ENCODE assay signal across 22 mouse cellular contexts in the genomic region with DNA sequence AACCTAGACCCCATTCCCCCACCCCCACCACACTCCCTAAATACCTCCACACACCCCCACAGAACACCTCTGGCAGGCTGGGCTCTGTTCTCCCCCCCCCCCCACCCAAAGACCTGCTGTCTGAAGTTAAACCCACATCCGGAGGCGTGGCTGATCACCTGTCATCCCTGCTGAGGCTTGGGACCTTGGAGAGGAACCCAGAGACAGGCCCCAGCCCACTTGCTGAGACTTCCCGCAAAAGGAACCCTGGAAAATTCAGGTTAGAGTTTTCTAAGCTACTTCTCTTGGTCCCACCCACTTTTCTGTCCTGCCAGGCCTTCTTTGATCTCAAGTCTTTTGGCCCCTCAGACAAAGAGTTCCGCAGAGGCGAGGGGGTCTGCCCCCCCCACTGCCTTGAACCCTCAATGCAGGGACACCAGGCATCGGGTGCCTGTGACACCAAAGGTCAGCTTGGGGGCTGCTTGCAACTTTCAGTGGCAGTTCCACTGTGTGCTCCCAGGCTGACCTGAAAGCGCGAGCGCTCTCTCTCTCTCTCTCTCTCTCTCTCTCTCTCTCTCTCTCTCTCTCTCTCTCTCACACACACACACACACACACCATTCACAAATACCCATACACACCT. TPM values are rescaled to one million over a fixed set of nuclear protein-coding genes. Genes with fewer than 3 reads are reported as not detected.
A peak's percentile ranks its signal among the peaks of the same experiment; 100 is the strongest.
DNase-seq lines count a peak whose midpoint lies in the region; ATAC-seq and TF ChIP-seq lines count a peak whose summit lies in the region.
"Had no signal": no experiment of that assay in that cellular context is flagged by ENCODE, and none has a peak within 500 bp of the region (broad histone marks: within the 10 kb centered on the region; RNA-seq: fewer than 3 reads in every experiment).

No protein-coding gene starts in this region.

- peak; percentile 58 for DNase-seq in midbrain, embryonic 10.5 days (ENCODE audit: low spot score)
- no peak for DNase-seq in midbrain, postnatal 0 days (ENCODE audit: low spot score)
- DNase-seq in embryonic facial prominence, embryonic 10.5 days (ENCODE audit: low spot score): peak; percentile 38
- DNase-seq in naive thymus-derived CD4-positive, alpha-beta T cell, adult 2 months (ENCODE audit: low read depth): peak; percentile 63
- peak; percentile 69 to 76 for DNase-seq in thymus, postnatal 36 days
- no peak for DNase-seq in heart, adult 8-10 months (ENCODE audit: low spot score)
- no peak for DNase-seq in cerebellum, postnatal 25 days
- DNase-seq: adrenal gland, postnatal 36 days; cerebellum, adult 9-10 months; forebrain, postnatal 0 days; gastrocnemius, adult 2 months; heart, postnatal 36 days; kidney, adult 8-10 months; kidney, postnatal 25 days; layer of hippocampus, adult 9-11 months; lung, embryonic 14.5 days; lung, postnatal 4 days; right cerebral cortex, postnatal 25 days had no signal

- TF ChIP-seq CTCF in midbrain, postnatal 0 days (IDR thresholded peaks at IDR 0.05): no peak

- no peak overlapping the region for H3K9ac ChIP-seq in midbrain, postnatal 0 days (replicated peaks; ENCODE audit: low read length, poor library complexity, severe bottlenecking)
- H3K9ac ChIP-seq: forebrain, postnatal 0 days; heart, embryonic 13.5 days; liver, embryonic 12.5 days; lung, embryonic 14.5 days had no signal

- WGBS in midbrain, embryonic 10.5 days: 2% methylated on average over 9 of the region's 9 CpGs
- 15% methylated on average over 9 of the region's 9 CpGs for WGBS in midbrain, postnatal 0 days
- 3% methylated on average over 9 of the region's 9 CpGs for WGBS in embryonic facial prominence, embryonic 10.5 days

- peak overlapping the region; percentile 73 for H3K27ac ChIP-seq in midbrain, embryonic 10.5 days (replicated peaks)
- H3K27ac ChIP-seq in midbrain, postnatal 0 days (ENCODE audit: low read depth, low read length): no peak overlapping the region
- H3K27ac ChIP-seq in embryonic facial prominence, embryonic 10.5 days (replicated peaks): no peak overlapping the region
- H3K27ac ChIP-seq: gastrocnemius, adult 2 months; heart, embryonic 13.5 days; liver, embryonic 12.5 days; stomach, postnatal 0 days had no signal

- peak overlapping the region; percentile 37 for H3K4me3 ChIP-seq in midbrain, embryonic 10.5 days
- no peak overlapping the region for H3K4me3 ChIP-seq in midbrain, postnatal 0 days (ENCODE audit: low read depth, low read length)
- H3K4me3 ChIP-seq in embryonic facial prominence, embryonic 10.5 days: peak overlapping the region; percentile 21; the same call in 1 of the 2 replicates
- H3K4me3 ChIP-seq: gastrocnemius, adult 2 months; heart, embryonic 13.5 days; liver, embryonic 12.5 days had no signal

- H3K36me3 ChIP-seq in midbrain, embryonic 10.5 days: 0 out of 2 replicates have a peak, but pooled peaks cover 9% of the 10 kb centered on the region
- no peaks in the 10 kb centered on the region for H3K36me3 ChIP-seq in midbrain, postnatal 0 days (ENCODE audit: insufficient read depth, low read length)
- H3K36me3 ChIP-seq in embryonic facial prominence, embryonic 10.5 days (replicated peaks): no peaks in the 10 kb centered on the region
- H3K36me3 ChIP-seq: heart, embryonic 13.5 days; liver, embryonic 12.5 days had no signal

- peaks cover 100% of the 10 kb centered on the region for H3K27me3 ChIP-seq in midbrain, embryonic 10.5 days (ENCODE audit: low read depth, poor library complexity, severe bottlenecking)
- H3K27me3 ChIP-seq in midbrain, postnatal 0 days (ENCODE audit: insufficient read depth, low read length): peaks cover 56% of the 10 kb centered on the region
- H3K27me3 ChIP-seq in embryonic facial prominence, embryonic 10.5 days (replicated peaks; ENCODE audit: low read depth, poor library complexity, severe bottlenecking): peaks cover 100% of the 10 kb centered on the region

- H3K9me3 ChIP-seq in midbrain, embryonic 10.5 days (replicated peaks): no peaks in the 10 kb centered on the region
- H3K9me3 ChIP-seq in midbrain, postnatal 0 days (ENCODE audit: low read length): no peaks in the 10 kb centered on the region
- no peaks in the 10 kb centered on the region for H3K9me3 ChIP-seq in embryonic facial prominence, embryonic 10.5 days
- H3K9me3 ChIP-seq: heart, embryonic 13.5 days; liver, embryonic 12.5 days had no signal

- ATAC-seq in midbrain, postnatal 0 days (ENCODE audit: low FRiP score): no peak
- ATAC-seq: forebrain, postnatal 0 days; liver, embryonic 12.5 days had no signal

- peaks cover 91% of the 10 kb centered on the region for H3K4me1 ChIP-seq in midbrain, embryonic 10.5 days
- H3K4me1 ChIP-seq in midbrain, postnatal 0 days (ENCODE audit: insufficient read depth, low read length): no peaks in the 10 kb centered on the region
- H3K4me1 ChIP-seq in embryonic facial prominence, embryonic 10.5 days: peaks cover 79% of the 10 kb centered on the region
- H3K4me1 ChIP-seq: liver, embryonic 12.5 days had no signal

- no peak overlapping the region for H3K4me2 ChIP-seq in midbrain, postnatal 0 days (ENCODE audit: low read depth, low read length, poor library complexity, severe bottlenecking)
- H3K4me2 ChIP-seq: heart, embryonic 13.5 days; liver, embryonic 12.5 days; lung, embryonic 14.5 days had no signal

RNA-seq across cellular contexts. Expression of a gene that starts 13.8 kb away (rescaled TPM):
- polyA plus RNA-seq in midbrain, embryonic 10.5 days (2016; fragmentation: Nextera tagmentation; extraction: Ambion mirVana): 1.3 and 1.8 TPM in 2 replicates
- 34.9 and 36.0 TPM in 2 replicates for total RNA-seq in midbrain, postnatal 0 days (2014; rRNA removed)
- 3.0 and 3.4 TPM in 2 replicates for polyA plus RNA-seq in midbrain, postnatal 0 days (2015; fragmentation: Nextera tagmentation; extraction: Ambion mirVana)
- 1.5 and 2.6 TPM in 2 replicates for polyA plus RNA-seq in embryonic facial prominence, embryonic 10.5 days (2016; fragmentation: Nextera tagmentation; extraction: Ambion mirVana)
- total RNA-seq in heart, adult 8-10 months (2022): not detected
- total RNA-seq: adrenal gland, postnatal 36 days; granulocyte monocyte progenitor cell, adult 5-6 weeks; heart, postnatal 36 days had no signal
- polyA plus RNA-seq: forebrain, postnatal 0 days; heart, embryonic 13.5 days; liver, embryonic 12.5 days; lung, embryonic 14.5 days; stomach, postnatal 0 days had no signal

Comparison
In these comparisons a context has a peak if more than half of its experiments do, and no peak if none do; other contexts are left out.
1. DNase-seq: peak in midbrain, embryonic 10.5 days (single experiment), embryonic facial prominence, embryonic 10.5 days (single experiment), naive thymus-derived CD4-positive, alpha-beta T cell, adult 2 months (single experiment) and thymus, postnatal 36 days (2 of 2); none in midbrain, postnatal 0 days (single experiment), heart, adult 8-10 months (single experiment) and cerebellum, postnatal 25 days (0 of 2).